In the genomic region with DNA sequence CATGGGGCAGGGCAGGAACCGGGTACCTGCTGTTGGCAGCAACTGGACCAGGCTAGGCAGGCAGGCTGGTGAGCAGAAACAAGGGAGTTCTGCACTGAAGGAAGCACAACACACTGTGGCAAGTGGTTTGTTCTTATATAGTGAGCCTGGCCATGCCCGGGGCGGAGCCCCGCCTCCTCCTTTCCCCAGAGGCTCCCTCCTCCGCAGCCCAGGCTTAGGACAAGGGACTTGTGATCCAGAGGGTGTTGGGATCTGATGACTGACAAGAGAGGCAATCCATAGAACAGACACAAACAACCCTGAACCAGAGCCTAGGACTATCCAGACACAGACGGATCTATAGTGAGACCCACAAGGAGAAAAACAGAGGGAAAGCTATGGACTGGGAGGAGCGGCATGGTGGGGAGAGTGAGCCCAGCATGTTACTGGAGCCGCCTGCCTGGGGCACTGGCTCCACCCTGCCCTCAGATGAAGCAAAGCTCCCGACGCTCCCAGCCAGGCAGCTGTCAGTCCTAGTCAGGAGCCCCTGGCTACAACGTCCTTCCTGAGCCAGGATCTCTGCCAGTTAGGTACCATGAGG, we compare ENCODE assay signal across 8 mouse cellular contexts. TPM values are rescaled to one million over a fixed set of nuclear protein-coding genes. Genes with fewer than 3 reads are reported as not detected.
DNase-seq lines count a peak whose midpoint lies in the region; ATAC-seq and TF ChIP-seq lines count a peak whose summit lies in the region.

A gene (minus strand): TSS at position 112 of the 580 bp plus-strand sequence.

- DNase-seq in kidney, postnatal 0 days (ENCODE audit: low spot score) = peak; percentile 66
- DNase-seq in kidney, postnatal 36 days = no peak
- DNase-seq in brain, adult 2 months (ENCODE audit: low read depth, low spot score) = peak; percentile 71
- DNase-seq in gonadal fat pad, adult 2 months (ENCODE audit: low read depth) = no peak
- DNase-seq in urinary bladder, postnatal 25 days (ENCODE audit: low spot score) = no peak
- DNase-seq in cerebellum, adult 8-10 months = no peak

- TF ChIP-seq CTCF in kidney, postnatal 0 days (IDR thresholded peaks at IDR 0.05; ENCODE audit: low read depth) = no peak

- peak; percentile 72; the same call in 1 of the 2 replicates for ATAC-seq in kidney, postnatal 0 days (replicated peaks; ENCODE audit: low FRiP score, low read depth)
- peak; percentile 87 for ATAC-seq in intestine, embryonic 15.5 days
- no peak for ATAC-seq in midbrain, embryonic 16.5 days

- no peaks in the 10 kb centered on the region for H3K9me3 ChIP-seq in kidney, postnatal 0 days (replicated peaks; ENCODE audit: low read length)
- H3K9me3 ChIP-seq in intestine, embryonic 15.5 days = no peaks in the 10 kb centered on the region
- H3K9me3 ChIP-seq in midbrain, embryonic 16.5 days (replicated peaks; ENCODE audit: control insufficient read depth, low read length, poor library complexity, severe bottlenecking) = no peaks in the 10 kb centered on the region

- H3K9ac ChIP-seq in kidney, postnatal 0 days (ENCODE audit: low read depth, low read length) = peak within 1 kb of the TSS; percentile 28; the same call in 1 of the 2 replicates
- peak within 1 kb of the TSS; percentile 14 for H3K9ac ChIP-seq in intestine, embryonic 15.5 days
- H3K9ac ChIP-seq in midbrain, embryonic 16.5 days (ENCODE audit: low read depth, low read length) = peak within 1 kb of the TSS; percentile 22

- H3K36me3 ChIP-seq in kidney, postnatal 0 days (ENCODE audit: insufficient read depth, low read length) = no peaks in the 10 kb centered on the region
- no peaks in the 10 kb centered on the region for H3K36me3 ChIP-seq in intestine, embryonic 15.5 days
- no peaks in the 10 kb centered on the region for H3K36me3 ChIP-seq in midbrain, embryonic 16.5 days (ENCODE audit: control insufficient read depth, insufficient read depth, low read length)

- no peak within 1 kb of the TSS for H3K27ac ChIP-seq in kidney, postnatal 0 days
- no peak within 1 kb of the TSS for H3K27ac ChIP-seq in intestine, embryonic 15.5 days
- no peak within 1 kb of the TSS for H3K27ac ChIP-seq in midbrain, embryonic 16.5 days (ENCODE audit: low read length)

- H3K4me3 ChIP-seq in kidney, postnatal 0 days (replicated peaks; ENCODE audit: low read depth, low read length) = no peak within 1 kb of the TSS
- 0 out of 2 replicates have a peak within 1 kb of the TSS, but pooled peaks have one; percentile 3 for H3K4me3 ChIP-seq in intestine, embryonic 15.5 days (replicated peaks)
- no peak within 1 kb of the TSS for H3K4me3 ChIP-seq in midbrain, embryonic 16.5 days (ENCODE audit: low read depth, low read length)

- peaks cover 23% of the 10 kb centered on the region for H3K4me1 ChIP-seq in kidney, postnatal 0 days (replicated peaks; ENCODE audit: insufficient read depth, low read length)
- peaks cover 17% of the 10 kb centered on the region for H3K4me1 ChIP-seq in intestine, embryonic 15.5 days (replicated peaks)
- peaks cover 8% of the 10 kb centered on the region for H3K4me1 ChIP-seq in midbrain, embryonic 16.5 days (ENCODE audit: control insufficient read depth, insufficient read depth, low read length)

- H3K27me3 ChIP-seq in kidney, postnatal 0 days (ENCODE audit: insufficient read depth, low read length) = 0 out of 2 replicates have a peak, but pooled peaks cover 3% of the 10 kb centered on the region
- no peaks in the 10 kb centered on the region for H3K27me3 ChIP-seq in intestine, embryonic 15.5 days (replicated peaks)
- H3K27me3 ChIP-seq in midbrain, embryonic 16.5 days (ENCODE audit: control insufficient read depth, insufficient read depth, low read depth, low read length) = no peaks in the 10 kb centered on the region

- peak within 1 kb of the TSS; percentile 37 for H3K4me2 ChIP-seq in kidney, postnatal 0 days (ENCODE audit: low read length)
- H3K4me2 ChIP-seq in intestine, embryonic 15.5 days (replicated peaks) = peak within 1 kb of the TSS; percentile 54
- H3K4me2 ChIP-seq in midbrain, embryonic 16.5 days (ENCODE audit: low read length) = peak within 1 kb of the TSS; percentile 29; the same call in 1 of the 2 replicates

- 5% methylated on average over 11 of the region's 11 CpGs for WGBS in kidney, postnatal 0 days
- WGBS in intestine, embryonic 15.5 days = 4% methylated on average over 11 of the region's 11 CpGs
- under 1% methylated on average over 11 of the region's 11 CpGs for WGBS in midbrain, embryonic 16.5 days

RNA-seq across cellular contexts. Expression of the gene that starts here (rescaled TPM):
- 2.7 and 3.3 TPM in 2 replicates for polyA plus RNA-seq in kidney, postnatal 0 days (2015; fragmentation: Nextera tagmentation; extraction: Ambion mirVana)
- 8.4 and 10.0 TPM in 2 replicates for polyA plus RNA-seq in gonadal fat pad, adult 2 months (2012; rRNA removed)
- 1.7 and 2.0 TPM in 2 replicates for polyA plus RNA-seq in intestine, embryonic 15.5 days (2015; fragmentation: Nextera tagmentation; extraction: Ambion mirVana)
- polyA plus RNA-seq in midbrain, embryonic 16.5 days (2015; fragmentation: Nextera tagmentation; extraction: Ambion mirVana) = 5.2 and 6.7 TPM in 2 replicates

Comparison
In these comparisons a context has a peak if more than half of its experiments do, and no peak if none do; other contexts are left out.
1. DNase-seq: peak in kidney, postnatal 0 days (single experiment) and brain, adult 2 months (single experiment); none in kidney, postnatal 36 days (0 of 2), gonadal fat pad, adult 2 months (single experiment), urinary bladder, postnatal 25 days (single experiment) and cerebellum, adult 8-10 months (single experiment).
2. Peak in every context shown above with its lines, with median percentiles within 50 percentile points of each other: H3K4me2 ChIP-seq and H3K9ac ChIP-seq.